Mouse (Mus musculus) embryo, embryonic 10.5 days (tissue): Measurements from ENCODE around the gene Nat8f6.
A peak's percentile ranks its signal among the peaks of the same experiment; 100 is the strongest.
"Not testable (repeated sequence)": the region's sequence is repeated elsewhere in the genome, so short reads cannot be mapped to it uniquely, and the experiment has no call there.

Source experiments
- DNase-seq: peaks from one replicate; pipeline ENCODE4 v3.0.0-alpha.2; 2015; ENCODE audit warnings: low spot score

The Nat8f6 gene

DNA sequence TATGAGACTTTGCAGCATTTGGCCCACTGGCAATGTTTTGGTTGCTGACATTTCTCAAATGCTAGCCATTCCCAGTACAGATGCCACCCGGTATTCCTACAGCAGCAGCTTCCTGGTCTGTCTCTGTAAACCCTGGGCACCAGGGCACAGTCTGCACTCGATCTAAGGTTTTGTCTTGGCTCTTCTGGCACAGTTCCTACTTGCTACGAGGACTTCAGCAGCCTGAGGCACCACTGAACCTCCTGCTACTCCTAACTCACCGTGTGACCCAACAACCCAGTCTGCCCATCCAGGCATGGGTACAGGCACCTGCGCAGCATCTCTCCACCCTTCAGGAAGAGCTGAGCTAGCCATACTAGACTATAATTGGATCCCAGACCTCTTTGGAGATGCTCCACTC lies 15.3 kb upstream of the Nat8f6 start:
- not testable (repeated sequence) for DNase-seq

DNA sequence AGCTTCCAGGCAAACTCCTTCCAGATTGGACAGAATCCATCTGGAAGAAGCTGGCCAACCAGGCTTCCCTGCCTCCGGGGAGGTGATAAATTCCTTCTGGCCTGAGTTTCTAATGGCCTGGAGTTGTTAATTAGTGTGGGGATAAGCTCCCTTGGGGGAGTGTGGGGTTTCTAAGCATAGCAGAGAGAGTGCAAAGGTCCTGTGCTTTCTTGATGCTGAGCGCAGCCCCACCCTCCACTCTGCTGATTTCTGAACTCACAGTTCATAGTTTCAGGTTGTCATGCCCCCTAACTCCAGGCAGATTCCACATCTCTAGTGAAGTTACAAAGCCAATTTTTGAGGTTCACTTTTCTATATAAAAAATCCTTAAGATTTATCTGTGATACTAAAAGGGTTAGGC lies 14.3 kb upstream of the Nat8f6 start:
- DNase-seq: not testable (repeated sequence)

DNA sequence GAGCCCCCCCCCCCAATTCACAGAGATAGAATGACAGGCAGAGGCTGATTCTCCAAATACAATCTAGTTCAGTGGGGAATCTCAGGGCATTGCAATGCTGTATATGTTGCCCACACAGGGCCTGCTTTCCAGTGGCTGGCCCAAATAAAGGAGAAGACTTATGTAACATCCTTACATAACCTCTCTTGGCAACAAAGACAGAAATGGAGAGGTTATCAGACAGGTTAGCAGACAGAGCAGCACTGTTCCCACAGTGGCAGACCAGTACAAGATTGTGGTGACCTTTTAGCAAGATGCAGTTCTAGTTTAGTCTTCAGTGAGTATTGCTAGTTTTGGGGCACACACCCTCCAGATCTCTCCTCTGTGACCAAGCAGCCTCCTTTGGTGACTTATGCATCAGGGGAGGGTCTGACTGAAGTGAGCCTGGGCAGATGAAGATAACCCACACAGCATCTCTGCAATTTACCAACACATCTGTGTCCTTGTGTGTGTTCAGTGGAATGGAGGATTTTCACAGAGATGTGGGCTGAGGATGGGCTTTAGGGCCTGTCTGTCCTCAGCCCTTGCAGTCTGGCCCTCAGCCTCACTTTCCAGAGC lies 13.8 kb upstream of the Nat8f6 start:
- not testable (repeated sequence) for DNase-seq

DNA sequence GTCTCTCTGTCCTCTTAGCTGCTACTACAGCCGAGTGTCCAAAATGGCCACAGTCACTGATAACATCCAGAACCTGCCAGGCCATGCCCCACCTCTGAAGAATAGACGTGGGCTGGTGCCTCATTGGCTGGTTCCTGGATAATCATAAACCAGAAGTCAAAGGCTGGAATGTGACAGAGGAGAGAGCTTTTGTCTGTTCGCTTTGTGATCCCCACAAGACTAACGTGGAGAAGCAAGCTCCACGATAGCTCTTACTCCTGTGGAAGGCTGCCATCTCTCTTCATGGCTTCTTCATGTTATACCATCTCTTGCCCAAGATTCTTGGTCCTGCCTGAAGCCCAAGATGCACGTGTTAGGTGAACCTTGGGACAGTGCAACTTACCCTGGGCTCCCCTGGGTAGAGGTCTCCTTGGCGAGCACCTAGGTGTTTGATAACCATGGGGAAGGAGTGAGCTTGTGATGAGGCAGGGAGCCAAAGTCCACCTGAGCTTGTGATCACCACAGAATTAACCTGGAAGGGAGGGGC lies 11.1 kb upstream of the Nat8f6 start, which contains the start of gene Nat8:
TSS of gene Nat8 (minus strand) at position 287 of the 526 bp plus-strand sequence.
- no peak for DNase-seq

- DNase-seq: no peak
Measured at GRCm38 (mm10) chr6:85829462-85829861, 8.7 kb upstream of the Nat8f6 start.

- no peak for DNase-seq
Measured at GRCm38 (mm10) chr6:85825886-85826285, 5.1 kb upstream of the Nat8f6 start.

DNA sequence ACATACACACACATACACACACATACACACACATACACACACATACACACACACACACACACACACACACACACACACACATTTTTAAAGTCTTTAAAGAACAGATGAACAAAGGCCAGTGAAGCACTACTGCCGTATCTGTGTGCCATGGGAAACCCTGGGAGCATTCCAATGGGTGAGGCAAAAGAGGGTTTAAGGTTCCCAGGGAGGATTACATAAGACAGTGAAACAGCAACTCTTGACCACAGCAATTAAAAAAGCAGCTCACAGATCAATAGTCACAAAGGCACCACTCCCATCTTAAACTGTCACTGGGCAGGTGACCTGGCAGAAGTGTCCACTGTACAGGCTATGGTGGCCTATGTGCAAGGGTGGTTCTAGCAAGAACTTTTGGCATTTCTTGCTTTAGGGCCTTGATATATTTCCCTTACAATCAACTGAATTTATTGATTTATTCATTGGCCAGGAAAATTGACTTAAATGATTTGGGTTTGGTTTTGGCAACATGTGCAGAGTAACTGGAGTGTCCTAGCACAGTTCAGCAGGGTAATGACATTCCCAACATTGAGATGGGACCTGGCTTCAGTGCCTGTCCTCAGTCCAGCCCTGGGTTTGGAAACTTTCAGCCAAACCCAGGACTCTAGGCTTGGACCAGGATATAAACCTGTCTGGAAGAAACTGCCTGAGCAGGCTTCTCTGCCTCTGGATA lies 2.8 kb upstream of the Nat8f6 start:
- DNase-seq: no peak

- no peak for DNase-seq
Measured at GRCm38 (mm10) chr6:85822286-85822685, 1.5 kb upstream of the Nat8f6 start.

DNA sequence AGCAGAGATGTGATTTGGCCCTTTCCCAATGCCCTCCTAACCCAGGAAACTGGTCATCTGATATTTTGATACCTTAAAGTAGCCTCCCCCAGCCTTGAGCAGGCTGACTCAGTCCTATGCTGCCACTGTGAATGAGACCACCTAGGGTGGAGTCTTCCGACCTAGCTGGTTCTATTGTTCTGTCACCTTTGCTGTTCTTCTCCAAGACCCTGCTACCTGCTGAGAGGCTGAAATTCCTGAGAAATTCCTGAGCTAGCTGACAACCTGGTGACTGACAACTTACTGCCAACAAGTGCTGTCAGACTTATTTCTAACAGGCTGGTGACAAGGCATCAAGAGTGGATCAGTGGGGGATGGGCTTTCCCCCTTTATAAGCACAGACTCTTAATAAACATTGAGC lies 2.4 kb downstream of the Nat8f6 start:
- DNase-seq: no peak

- no peak for DNase-seq
Measured at GRCm38 (mm10) chr6:85813339-85813738, 7.4 kb downstream of the Nat8f6 start.

- not testable (repeated sequence) for DNase-seq
Measured at GRCm38 (mm10) chr6:85810942-85811537, 9.7 kb downstream of the Nat8f6 start.

GRCm38 (mm10) chr6:85810514-85810913 lies 10.2 kb downstream of the Nat8f6 start:
- not testable (repeated sequence) for DNase-seq

DNA sequence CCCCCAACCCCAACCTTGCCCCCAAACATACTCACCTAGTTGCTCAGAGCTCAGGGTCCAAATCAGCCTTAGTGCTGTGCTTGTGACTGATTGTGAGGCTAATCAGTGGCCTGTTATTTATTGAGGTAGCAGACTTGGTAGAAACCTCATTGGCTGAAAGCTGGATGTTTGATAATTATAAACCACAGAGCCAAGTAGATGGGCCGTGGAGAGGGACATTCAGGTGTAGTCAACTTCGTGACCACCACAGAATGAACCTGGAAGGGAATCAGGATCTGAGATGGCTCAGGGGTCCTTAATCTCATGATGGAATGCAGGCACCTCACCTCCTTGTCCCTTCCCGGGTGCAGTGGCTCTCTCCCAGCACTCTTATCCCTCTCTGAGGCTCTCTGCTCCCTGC lies 11.0 kb downstream of the Nat8f6 start:
- not testable (repeated sequence) for DNase-seq

DNA sequence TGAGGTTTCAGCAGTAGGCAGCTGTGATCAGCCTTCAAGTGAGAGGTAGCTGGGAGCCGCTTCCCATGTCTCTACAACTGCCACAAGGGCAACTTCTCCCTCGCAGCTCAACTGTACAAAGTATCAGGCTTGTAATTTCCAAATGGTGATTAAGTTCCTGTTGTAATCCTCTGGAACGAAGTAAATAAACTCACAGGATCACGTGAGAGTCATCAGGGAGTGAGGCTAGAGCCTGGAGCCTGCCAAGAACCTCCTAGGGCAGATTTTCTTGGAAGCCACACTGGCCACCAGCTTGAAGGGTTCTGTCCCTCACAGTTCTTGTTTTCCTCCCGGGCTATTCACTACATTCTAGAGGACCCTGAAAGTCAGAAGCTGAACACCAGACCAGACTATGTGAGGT lies 17.6 kb downstream of the Nat8f6 start:
- DNase-seq: not testable (repeated sequence)

GRCm38 (mm10) chr6:85765532-85765931 lies 55.2 kb downstream of the Nat8f6 start, which contains the start of gene Nat8f3:
Nat8f3 (minus strand) TSS chr6:85765754.
- peak; percentile 7 for DNase-seq

DNA sequence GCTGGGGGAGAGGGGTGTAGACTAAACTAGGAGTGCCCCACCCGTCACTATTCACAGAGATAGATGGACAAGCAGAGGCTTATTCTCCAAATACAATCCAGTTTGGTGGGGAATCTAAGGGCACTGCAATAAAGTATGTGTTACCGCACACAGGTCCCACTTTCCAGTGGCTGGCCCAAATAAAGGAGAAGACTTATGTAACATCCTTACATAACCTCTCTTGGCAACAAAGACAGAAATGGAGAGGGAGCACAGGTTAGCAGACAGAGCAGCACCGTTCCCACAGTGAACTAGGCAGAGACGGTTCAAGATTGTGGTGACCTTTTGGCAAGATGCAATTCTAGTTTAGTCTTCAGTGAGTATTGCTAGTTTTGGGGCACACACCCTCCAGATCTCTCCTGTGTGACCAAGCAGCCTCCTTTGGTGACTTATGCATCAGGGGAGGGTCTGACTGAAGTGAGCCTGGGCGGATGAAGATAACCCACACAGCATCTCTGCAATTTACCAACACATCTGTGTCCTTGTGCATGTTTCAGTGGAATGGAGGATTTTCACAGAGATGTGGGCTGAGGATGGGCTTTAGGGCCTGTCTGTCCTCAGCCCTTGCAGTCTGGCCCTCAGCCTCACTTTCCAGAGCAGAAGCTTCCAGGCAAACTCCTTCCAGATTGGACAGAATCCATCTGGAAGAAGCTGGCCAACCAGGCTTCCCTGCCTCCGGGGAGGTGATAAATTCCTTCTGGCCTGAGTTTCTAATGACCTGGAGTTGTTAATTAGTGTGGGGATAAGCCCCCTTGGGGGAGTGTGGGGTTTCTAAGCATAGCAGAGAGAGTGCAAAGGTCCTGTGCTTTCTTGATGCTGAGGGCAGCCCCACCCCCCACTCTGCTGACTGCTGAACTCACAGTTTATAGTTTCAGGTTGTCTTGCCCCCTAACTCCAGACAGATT lies 57.4 kb downstream of the Nat8f6 start:
- not testable (repeated sequence) for DNase-seq

- not testable (repeated sequence) for DNase-seq
Measured at GRCm38 (mm10) chr6:85762678-85763077, 58.1 kb downstream of the Nat8f6 start.
